Mouse (Mus musculus): ENCODE data around the gene Thop1. TPM values are rescaled to one million over a fixed set of nuclear protein-coding genes. Genes with fewer than 3 reads are reported as not detected.
A peak's percentile ranks its signal among the peaks of the same experiment; 100 is the strongest.

The Thop1 gene
- polyA plus RNA-seq, 1 experiment, result 67.3 TPM

GRCm38 (mm10) chr10:81094931-81095678 is 25.3 kb downstream of the Thop1 start:
- TF ChIP-seq MYOG (IDR thresholded peaks at IDR 0.05; ENCODE audit: control insufficient read depth, extremely low read depth, insufficient read length) (no peak), MAX (IDR thresholded peaks at IDR 0.05) (no peak), USF1 (IDR thresholded peaks at IDR 0.05; ENCODE audit: low read depth) (no peak), FOSL1 (IDR thresholded peaks at IDR 0.05; ENCODE audit: insufficient read depth, low read length, poor library complexity, severe bottlenecking) (no peak), MYOD1 (IDR thresholded peaks at IDR 0.05; ENCODE audit: control insufficient read depth, insufficient read length, low read depth) (no peak), CEBPB (IDR thresholded peaks at IDR 0.05; ENCODE audit: low read depth) (no peak)
- no peak overlapping the region for H3K4me3 ChIP-seq (ENCODE audit: insufficient read depth, poor library complexity, severe bottlenecking)

GRCm38 (mm10) chr10:81105565-81106112 is 35.8 kb downstream of the Thop1 start, which contains the start of gene Map2k2:
Gene Map2k2, plus strand, starts transcription at chr10:81105915.
- peak; percentile 11 for TF ChIP-seq MAX (IDR thresholded peaks at IDR 0.05)
- TF ChIP-seq USF1 (IDR thresholded peaks at IDR 0.05; ENCODE audit: low read depth), result no peak
- H3K36me3 ChIP-seq (ENCODE audit: control insufficient read depth, insufficient read depth), result peaks cover 30% of the 10 kb centered on the region
- peaks cover 46% of the 10 kb centered on the region for H3K79me2 ChIP-seq (ENCODE audit: control insufficient read depth, insufficient read depth)
- peak within 1 kb of the TSS; percentile 96 for H3ac ChIP-seq (ENCODE audit: control insufficient read depth, insufficient read length, low read depth)
- H3K4me3 ChIP-seq (ENCODE audit: insufficient read depth, poor library complexity, severe bottlenecking), result peak within 1 kb of the TSS; percentile 84
- H3K27me3 ChIP-seq (ENCODE audit: control insufficient read depth, insufficient read depth, insufficient read length), result no peaks in the 10 kb centered on the region
- H3K79me3 ChIP-seq (ENCODE audit: low read depth), result peaks cover 40% of the 10 kb centered on the region

More at GRCm38 (mm10) chr10:81094931-81095678, 25.3 kb downstream of the Thop1 start:
- Histone ChIP-seq H3K79me2 (ENCODE audit: control insufficient read depth, insufficient read depth) (no peaks in the 10 kb centered on the region), H3ac (ENCODE audit: control insufficient read depth, insufficient read length, low read depth) (no peak overlapping the region), H3K36me3 (ENCODE audit: control insufficient read depth, insufficient read depth) (no peaks in the 10 kb centered on the region), H3K27me3 (ENCODE audit: control insufficient read depth, insufficient read depth, insufficient read length) (peaks cover 9% of the 10 kb centered on the region), H3K79me3 (ENCODE audit: low read depth) (no peaks in the 10 kb centered on the region)

- H3K27me3 ChIP-seq (ENCODE audit: control insufficient read depth, insufficient read depth, insufficient read length), result no peaks in the 10 kb centered on the region
- H3K79me2 ChIP-seq (ENCODE audit: control insufficient read depth, insufficient read depth), result peaks cover 52% of the 10 kb centered on the region
- peak overlapping the region; percentile 84 for H3K4me3 ChIP-seq (ENCODE audit: insufficient read depth, poor library complexity, severe bottlenecking)
- peaks cover 42% of the 10 kb centered on the region for H3K79me3 ChIP-seq (ENCODE audit: low read depth)
- H3K36me3 ChIP-seq (ENCODE audit: control insufficient read depth, insufficient read depth), result peaks cover 36% of the 10 kb centered on the region
- peak overlapping the region; percentile 96 for H3ac ChIP-seq (ENCODE audit: control insufficient read depth, insufficient read length, low read depth)
- no peak for TF ChIP-seq MAX (IDR thresholded peaks at IDR 0.05)
- TF ChIP-seq CTCF (IDR thresholded peaks at IDR 0.05; ENCODE audit: control insufficient read depth, insufficient read depth, insufficient read length), result peak; percentile 33
- TF ChIP-seq MYOG (IDR thresholded peaks at IDR 0.05; ENCODE audit: control insufficient read depth, extremely low read depth, insufficient read length), result no peak
- TF ChIP-seq FOSL1 (IDR thresholded peaks at IDR 0.05; ENCODE audit: insufficient read depth, low read length, poor library complexity, severe bottlenecking), result no peak
- no peak for TF ChIP-seq MYOD1 (IDR thresholded peaks at IDR 0.05; ENCODE audit: control insufficient read depth, insufficient read length, low read depth)
- TF ChIP-seq USF1 (IDR thresholded peaks at IDR 0.05; ENCODE audit: low read depth), result peak; percentile 69
- TF ChIP-seq CEBPB (IDR thresholded peaks at IDR 0.05; ENCODE audit: low read depth), result no peak
These were observed 36.4 kb downstream of the Thop1 start for GRCm38 (mm10) chr10:81106113-81106721.

- peaks cover 65% of the 10 kb centered on the region for H3K79me2 ChIP-seq (ENCODE audit: control insufficient read depth, insufficient read depth)
- H3ac ChIP-seq (ENCODE audit: control insufficient read depth, insufficient read length, low read depth), result no peak overlapping the region
- no peaks in the 10 kb centered on the region for H3K27me3 ChIP-seq (ENCODE audit: control insufficient read depth, insufficient read depth, insufficient read length)
- peaks cover 88% of the 10 kb centered on the region for H3K36me3 ChIP-seq (ENCODE audit: control insufficient read depth, insufficient read depth)
- peaks cover 35% of the 10 kb centered on the region for H3K79me3 ChIP-seq (ENCODE audit: low read depth)
- H3K4me3 ChIP-seq (ENCODE audit: insufficient read depth, poor library complexity, severe bottlenecking), result no peak overlapping the region
- TF ChIP-seq MYOD1 (IDR thresholded peaks at IDR 0.05; ENCODE audit: control insufficient read depth, insufficient read length, low read depth) (no peak), MYOG (IDR thresholded peaks at IDR 0.05; ENCODE audit: control insufficient read depth, extremely low read depth, insufficient read length) (no peak), FOSL1 (IDR thresholded peaks at IDR 0.05; ENCODE audit: insufficient read depth, low read length, poor library complexity, severe bottlenecking) (no peak), CEBPB (IDR thresholded peaks at IDR 0.05; ENCODE audit: low read depth) (no peak), MAX (IDR thresholded peaks at IDR 0.05) (no peak), USF1 (IDR thresholded peaks at IDR 0.05; ENCODE audit: low read depth) (no peak), CTCF (IDR thresholded peaks at IDR 0.05; ENCODE audit: control insufficient read depth, insufficient read depth, insufficient read length) (no peak)
These were observed 43.1 kb downstream of the Thop1 start for GRCm38 (mm10) chr10:81112946-81113345.

- H3K4me3 ChIP-seq (ENCODE audit: insufficient read depth, poor library complexity, severe bottlenecking), result no peak overlapping the region
- no peaks in the 10 kb centered on the region for H3K27me3 ChIP-seq (ENCODE audit: control insufficient read depth, insufficient read depth, insufficient read length)
- H3K79me2 ChIP-seq (ENCODE audit: control insufficient read depth, insufficient read depth), result peaks cover 3% of the 10 kb centered on the region
- peaks cover 77% of the 10 kb centered on the region for H3K36me3 ChIP-seq (ENCODE audit: control insufficient read depth, insufficient read depth)
- peaks cover 1% of the 10 kb centered on the region for H3K79me3 ChIP-seq (ENCODE audit: low read depth)
- no peak overlapping the region for H3ac ChIP-seq (ENCODE audit: control insufficient read depth, insufficient read length, low read depth)
- no peak for TF ChIP-seq MYOD1 (IDR thresholded peaks at IDR 0.05; ENCODE audit: control insufficient read depth, insufficient read length, low read depth)
- TF ChIP-seq MAX (IDR thresholded peaks at IDR 0.05), result no peak
- TF ChIP-seq FOSL1 (IDR thresholded peaks at IDR 0.05; ENCODE audit: insufficient read depth, low read length, poor library complexity, severe bottlenecking), result no peak
- TF ChIP-seq CEBPB (IDR thresholded peaks at IDR 0.05; ENCODE audit: low read depth), result no peak
- no peak for TF ChIP-seq CTCF (IDR thresholded peaks at IDR 0.05; ENCODE audit: control insufficient read depth, insufficient read depth, insufficient read length)
- no peak for TF ChIP-seq MYOG (IDR thresholded peaks at IDR 0.05; ENCODE audit: control insufficient read depth, extremely low read depth, insufficient read length)
- no peak for TF ChIP-seq USF1 (IDR thresholded peaks at IDR 0.05; ENCODE audit: low read depth)
These were observed 49.8 kb downstream of the Thop1 start for GRCm38 (mm10) chr10:81119625-81120024.

Measured in C2C12 (cell line).